Mouse (Mus musculus) kidney, adult 2 months (tissue): ENCODE measurements around the gene Ahnak2.

Source experiments
- CTCF ChIP-seq: fragments of 200-500 bp; conservative IDR thresholded peaks from 2 replicates; pipeline ENCODE4 v1.5.1; 2011; ENCODE audit warnings: low read depth, mild to moderate bottlenecking, control low read depth, low read length, moderate library complexity, mixed read lengths; ENCODE audit not compliant: insufficient read depth, insufficient read length
- POLR2A ChIP-seq: fragments of 200-500 bp; IDR thresholded peaks from one replicate; pipeline ENCODE4 v1.6.1; 2011; ENCODE audit warnings: low read depth, low read length, control low read depth

DNA sequence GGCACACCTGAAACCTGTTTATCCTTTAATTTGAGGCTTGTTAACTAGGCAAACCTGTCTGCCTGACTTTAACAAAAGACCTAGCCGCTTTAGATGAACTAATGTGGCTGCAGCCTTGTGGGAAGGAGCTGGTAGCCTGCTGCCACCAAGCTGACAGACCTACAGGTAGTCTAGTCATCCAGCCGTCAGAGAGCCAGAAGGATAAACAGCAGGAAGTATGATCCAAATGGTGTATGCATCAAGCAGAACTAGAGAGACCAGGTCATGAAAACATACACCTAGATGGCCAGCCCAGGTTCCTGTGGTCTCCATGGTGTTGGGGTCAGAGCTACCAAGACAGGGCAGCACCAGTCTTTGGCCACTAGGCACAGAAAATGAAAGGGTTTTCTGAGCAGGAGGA is 32.6 kb upstream of the Ahnak2 start:
- TF ChIP-seq CTCF = no peak
- TF ChIP-seq POLR2A = no peak
